Mouse (Mus musculus): ENCODE measurements at regions not wholly inside any gene's neighbourhood (a gene's known extent, or its start where the extent isn't known, plus 50 kb on each side); places are given as distances from the start of the nearest gene placed in this dataset.

DNA sequence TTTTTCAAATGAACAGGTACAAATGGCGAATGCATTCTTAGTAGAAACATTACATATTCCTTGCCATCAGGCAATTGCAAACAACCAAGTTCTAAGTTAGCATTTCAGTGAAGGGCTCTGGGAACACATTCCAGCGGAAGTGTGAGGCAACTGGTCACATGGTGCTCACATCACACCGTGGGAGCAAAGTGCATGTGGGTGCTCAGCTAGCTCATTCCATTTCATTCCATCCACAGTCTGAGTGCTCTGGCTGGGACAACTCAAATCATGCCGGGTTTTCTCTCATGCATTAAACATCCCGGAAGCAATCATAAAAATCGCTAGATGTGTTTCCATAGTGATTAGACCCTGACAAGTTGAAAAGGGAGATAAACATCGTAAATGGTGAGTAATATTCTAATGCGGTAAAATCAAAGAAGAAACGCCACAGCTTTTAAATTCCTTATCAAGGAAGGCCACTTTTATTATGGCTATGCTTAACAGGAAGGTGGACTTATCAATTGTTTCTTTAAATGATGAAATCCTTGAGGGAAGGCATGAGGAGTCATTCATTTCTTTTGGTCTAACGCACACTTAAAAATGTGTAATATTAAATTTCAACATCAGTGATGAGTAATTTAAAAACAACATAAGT lies 104.1 kb downstream of the Rassf9 start:
- no peaks in the 10 kb centered on the region for H3K9me3 ChIP-seq (replicated peaks; ENCODE audit: control insufficient read depth, low read length)
- no peaks in the 10 kb centered on the region for H3K36me3 ChIP-seq (ENCODE audit: control insufficient read depth, insufficient read depth, low read length)
- H3K4me1 ChIP-seq (ENCODE audit: control insufficient read depth, insufficient read depth, low read length): no peaks in the 10 kb centered on the region
- H3K4me2 ChIP-seq (ENCODE audit: low read length): no peak overlapping the region
- H3K27ac ChIP-seq (ENCODE audit: low read depth, low read length): no peak overlapping the region
- no peak overlapping the region for H3K4me3 ChIP-seq (ENCODE audit: low read depth, low read length)
- WGBS: 91% methylated on average over 10 of the region's 10 CpGs
- no peaks in the 10 kb centered on the region for H3K27me3 ChIP-seq (replicated peaks; ENCODE audit: control insufficient read depth, insufficient read depth, low read length)
- no peak overlapping the region for H3K9ac ChIP-seq (ENCODE audit: low read length)
- ATAC-seq (no peak), DNase-seq (ENCODE audit: low spot score) (no peak)

Data from forebrain, embryonic 14.5 days (tissue).